Mouse (Mus musculus): ENCODE measurements at regions not wholly inside any gene's neighbourhood (a gene's known extent, or its start where the extent isn't known, plus 50 kb on each side); places are given as distances from the start of the nearest gene placed in this dataset.

DNA sequence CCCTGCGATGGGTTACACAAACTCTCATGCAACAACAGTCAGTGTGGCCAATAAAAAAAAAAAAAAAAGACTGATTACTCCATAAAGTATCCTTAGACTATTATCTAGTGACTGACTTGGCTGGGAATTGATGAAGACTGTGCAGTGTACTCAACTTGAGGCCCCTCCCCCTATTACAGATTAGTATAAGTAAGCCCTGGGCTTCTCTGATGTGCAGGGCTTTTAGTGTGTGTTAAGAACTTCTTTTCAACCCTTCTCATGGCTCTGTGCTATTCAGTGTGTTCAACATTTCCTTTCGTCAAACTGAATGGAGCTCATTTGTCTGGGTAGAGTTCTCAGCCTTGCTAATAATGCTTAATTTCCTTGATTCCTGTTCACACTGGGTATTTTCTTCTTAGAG, 101.0 kb upstream of the P2ry1 start:
- no peak for DNase-seq (ENCODE audit: extremely low spot score in 1 of 2, low spot score in 1 of 2)

DNA sequence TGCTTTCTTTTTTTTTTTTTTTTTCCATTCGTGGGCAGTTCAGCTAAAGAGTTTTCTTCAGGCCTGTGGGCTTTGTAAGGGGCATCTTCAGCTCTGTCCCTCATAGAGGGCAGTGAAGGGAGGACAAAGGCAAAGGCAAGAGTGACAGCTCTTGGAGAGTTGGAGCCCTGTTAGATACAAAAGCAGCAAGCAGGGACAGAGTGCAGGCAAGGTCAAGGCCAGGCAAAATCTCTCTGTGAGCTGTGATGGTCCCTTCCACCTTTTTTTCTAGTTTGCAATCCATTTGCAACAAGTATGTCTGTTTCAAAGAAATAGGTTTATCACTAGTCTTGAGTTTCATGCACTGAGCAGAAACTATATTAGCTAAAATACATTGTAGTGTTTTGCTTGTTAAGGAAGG, 86.2 kb upstream of the P2ry1 start:
- no peak for DNase-seq (ENCODE audit: extremely low spot score in 1 of 2, low spot score in 1 of 2)

DNA sequence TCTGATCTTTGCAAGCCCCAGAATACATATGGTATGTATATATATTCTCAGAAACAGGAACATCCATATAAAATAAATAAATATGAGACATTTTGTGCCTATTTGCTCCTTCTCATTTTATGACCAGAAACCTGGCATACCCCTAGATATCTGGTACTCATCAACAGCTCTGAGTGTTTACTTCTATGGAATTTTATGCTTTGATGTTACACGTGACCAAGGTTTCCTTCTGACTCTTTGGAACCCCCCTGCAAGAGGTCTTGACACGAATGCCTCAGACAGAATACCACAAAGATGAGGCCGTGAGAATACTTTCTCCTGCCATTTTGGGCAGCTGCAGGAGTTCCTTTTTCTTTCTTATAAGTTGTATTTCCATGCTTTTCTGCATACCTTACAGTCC, 85.3 kb upstream of the P2ry1 start:
- no peak for DNase-seq (ENCODE audit: extremely low spot score in 1 of 2, low spot score in 1 of 2)

DNA sequence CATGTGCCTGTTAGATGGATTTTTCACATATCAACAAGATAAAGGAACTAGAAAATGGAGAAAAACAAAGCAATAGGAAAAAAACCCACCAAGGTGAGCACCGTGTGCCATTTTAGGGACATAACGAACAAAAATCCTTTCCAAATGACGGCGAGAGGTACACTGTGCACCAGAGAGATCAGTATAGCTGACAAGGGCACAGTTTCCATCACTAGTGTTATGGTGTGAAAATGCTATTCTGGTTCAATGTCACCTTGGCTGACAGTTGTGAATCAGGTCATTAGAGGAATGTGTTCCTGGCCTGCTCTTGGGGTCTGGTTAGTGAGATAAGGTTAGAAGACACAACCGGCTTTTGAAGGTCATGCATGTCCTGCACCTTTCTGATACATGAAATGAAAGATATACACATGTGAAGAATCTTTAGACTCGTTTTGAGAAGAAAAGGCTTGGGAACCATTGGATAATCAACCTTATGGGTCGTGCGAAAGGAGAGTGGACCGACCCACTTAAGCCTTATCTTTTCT, 76.5 kb upstream of the P2ry1 start:
- no peak for DNase-seq (ENCODE audit: extremely low spot score in 1 of 2, low spot score in 1 of 2)

DNA sequence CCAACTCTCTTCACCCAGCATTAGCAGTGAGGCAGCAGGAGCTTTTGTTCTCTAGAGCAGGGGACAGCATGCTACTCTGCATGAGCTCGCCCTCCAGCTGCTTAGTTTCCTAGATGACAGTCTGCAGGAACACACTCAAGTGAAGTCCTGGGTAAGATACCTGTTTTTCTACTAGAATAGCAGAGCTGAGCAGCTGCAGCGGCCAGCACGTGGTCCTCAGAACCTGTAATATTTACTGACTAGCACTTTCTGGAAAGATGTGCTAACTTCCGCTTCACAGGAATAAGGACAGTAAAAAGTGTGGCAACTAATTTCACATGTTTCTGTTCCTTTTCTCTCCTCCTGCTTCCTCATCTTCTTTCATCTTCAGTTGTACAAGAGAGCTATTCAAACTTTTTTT, 73.7 kb upstream of the P2ry1 start:
- no peak for DNase-seq (ENCODE audit: extremely low spot score in 1 of 2, low spot score in 1 of 2)

DNA sequence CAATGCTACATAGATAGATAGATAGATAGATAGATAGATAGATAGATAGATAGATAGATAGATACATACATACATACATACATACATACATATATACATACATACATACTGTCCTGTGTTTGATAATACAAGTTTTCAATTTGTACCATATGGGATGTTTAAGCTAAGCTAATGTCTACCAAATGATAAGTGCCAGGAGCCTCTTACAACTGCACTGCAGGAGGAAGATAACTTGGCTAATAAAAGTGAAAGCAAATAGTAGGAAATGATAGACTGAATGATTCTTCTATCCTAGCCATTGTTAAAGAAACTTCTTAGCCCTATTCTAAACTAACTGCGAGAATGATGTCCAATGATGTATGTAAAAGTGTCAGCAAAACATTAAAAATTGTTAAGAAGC, 68.1 kb upstream of the P2ry1 start:
- no peak for DNase-seq (ENCODE audit: extremely low spot score in 1 of 2, low spot score in 1 of 2)

DNA sequence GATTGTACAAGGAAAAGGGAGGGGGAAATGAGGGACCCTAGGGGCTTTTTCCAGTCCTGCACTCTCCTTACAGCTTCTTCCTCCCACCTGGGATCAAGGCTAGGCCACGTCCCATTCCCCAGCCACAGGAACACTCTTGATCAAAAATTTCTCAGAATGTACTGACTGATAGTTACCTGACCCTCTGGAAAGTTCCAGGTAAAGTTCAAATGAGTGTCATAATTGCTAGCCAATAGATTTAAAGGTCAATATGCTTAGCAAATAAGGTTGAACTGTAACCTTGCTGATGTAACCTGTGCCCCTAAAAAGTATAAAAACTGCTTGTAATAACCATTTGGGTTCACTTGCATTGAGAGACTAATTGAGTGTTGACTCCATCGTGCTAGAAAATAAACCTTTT, 61.1 kb upstream of the P2ry1 start:
- no peak for DNase-seq (ENCODE audit: extremely low spot score in 1 of 2, low spot score in 1 of 2)

DNA sequence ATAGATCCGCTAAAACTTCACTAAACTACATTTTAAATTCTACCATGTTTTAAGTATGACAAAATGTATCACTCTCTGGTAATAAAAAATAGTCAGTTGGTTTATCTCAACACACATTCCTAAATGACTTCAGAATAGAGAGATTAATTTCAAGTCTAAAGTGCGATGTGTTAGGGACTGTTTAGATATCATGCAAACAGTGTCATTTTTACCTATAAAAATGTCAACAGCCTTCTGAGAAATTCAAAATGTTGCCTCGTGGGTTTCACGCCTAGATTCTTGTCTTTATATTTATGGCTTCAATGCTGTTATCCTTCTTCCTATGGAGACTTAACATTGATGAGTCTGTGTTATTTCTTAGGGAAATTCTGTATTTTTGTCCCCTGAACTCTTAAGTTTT, 53.7 kb upstream of the P2ry1 start:
- no peak for DNase-seq (ENCODE audit: extremely low spot score in 1 of 2, low spot score in 1 of 2)
